Mouse (Mus musculus): ENCODE results near the gene Ifngr2. TPM values are rescaled to one million over a fixed set of nuclear protein-coding genes. Genes with fewer than 3 reads are reported as not detected.
"Not testable (repeated sequence)": the region's sequence is repeated elsewhere in the genome, so short reads cannot be mapped to it uniquely, and the experiment has no call there.

Gene Ifngr2
- total and polyA plus RNA-seq, 2 experiments = 7.3 to 8.2 TPM

DNA sequence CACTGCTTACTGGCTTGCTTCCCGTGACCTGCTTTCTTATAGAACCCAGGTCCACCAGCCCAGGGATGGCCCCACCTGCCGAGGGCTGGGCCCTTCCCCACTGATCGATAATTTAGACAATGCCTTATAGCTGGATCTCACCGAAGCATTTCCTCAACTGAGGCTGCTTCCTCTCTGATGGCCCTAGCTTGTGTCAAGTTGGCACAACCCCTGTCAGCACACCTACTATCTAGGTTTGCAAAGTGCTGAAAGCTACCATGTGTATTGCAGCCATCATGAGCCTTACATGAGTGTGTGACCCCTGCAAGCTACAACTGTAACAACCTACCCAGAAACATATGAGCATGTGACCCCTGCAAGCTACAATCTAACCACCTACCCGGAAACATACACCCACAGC lies 22.7 kb upstream of the Ifngr2 start:
- no peaks in the 10 kb centered on the region for H3K27me3 ChIP-seq (ENCODE audit: control insufficient read depth, insufficient read depth, low read length)
- H3K4me3 ChIP-seq (ENCODE audit: insufficient read depth, low read depth, low read length) = no peak overlapping the region
- H3K79me2 ChIP-seq (ENCODE audit: control insufficient read depth, insufficient read depth, low read length) = no peaks in the 10 kb centered on the region
- H3K4me1 ChIP-seq (ENCODE audit: control insufficient read depth, insufficient read depth, low read length) = peaks cover 2% of the 10 kb centered on the region; the same call in 1 of the 2 replicates
- no peak for DNase-seq (ENCODE audit: extremely low read depth, low read depth, low spot score)
- WGBS = 81% methylated on average over 5 of the region's 5 CpGs
- TF ChIP-seq CTCF (IDR thresholded peaks at IDR 0.05; ENCODE audit: low read depth, low read length) (no peak), POLR2A (IDR thresholded peaks at IDR 0.05; ENCODE audit: extremely low read depth, insufficient read depth, low read length) (no peak)
- H3K9ac ChIP-seq (ENCODE audit: low read depth, low read length) = no peak overlapping the region
- no peaks in the 10 kb centered on the region for H3K36me3 ChIP-seq (ENCODE audit: control insufficient read depth, insufficient read depth, low read length)
- no peak overlapping the region for H3K27ac ChIP-seq (replicated peaks; ENCODE audit: insufficient read depth, low read depth, low read length)

DNA sequence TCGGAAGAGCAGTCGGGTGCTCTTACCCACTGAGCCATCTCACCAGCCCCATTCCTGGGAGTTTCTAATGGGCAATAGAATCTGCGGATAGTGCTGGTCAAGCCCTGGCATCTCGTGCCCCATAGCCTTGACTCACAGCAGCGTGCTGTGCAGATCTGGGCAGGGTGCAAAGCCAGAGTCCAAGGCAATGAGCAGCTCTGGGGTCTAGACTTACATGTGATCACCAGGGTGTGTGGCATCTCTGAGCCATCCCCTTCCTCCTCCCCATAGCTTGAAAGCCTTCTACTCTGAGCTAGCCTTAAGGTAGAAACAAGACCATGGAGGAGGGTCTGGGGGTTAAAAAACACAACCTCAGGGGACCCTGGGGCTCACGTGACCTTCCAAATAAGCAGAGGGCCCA lies 20.6 kb upstream of the Ifngr2 start:
- no peaks in the 10 kb centered on the region for H3K36me3 ChIP-seq (ENCODE audit: control insufficient read depth, insufficient read depth, low read length)
- TF ChIP-seq POLR2A (IDR thresholded peaks at IDR 0.05; ENCODE audit: extremely low read depth, insufficient read depth, low read length) (no peak), CTCF (IDR thresholded peaks at IDR 0.05; ENCODE audit: low read depth, low read length) (no peak)
- no peak overlapping the region for H3K9ac ChIP-seq (ENCODE audit: low read depth, low read length)
- no peak for DNase-seq (ENCODE audit: extremely low read depth, low read depth, low spot score)
- WGBS = 96% methylated on average over 6 of the region's 6 CpGs
- no peaks in the 10 kb centered on the region for H3K79me2 ChIP-seq (ENCODE audit: control insufficient read depth, insufficient read depth, low read length)
- H3K27ac ChIP-seq (replicated peaks; ENCODE audit: insufficient read depth, low read depth, low read length) = no peak overlapping the region
- peaks cover 2% of the 10 kb centered on the region; the same call in 1 of the 2 replicates for H3K4me1 ChIP-seq (ENCODE audit: control insufficient read depth, insufficient read depth, low read length)
- no peak overlapping the region for H3K4me3 ChIP-seq (ENCODE audit: insufficient read depth, low read depth, low read length)
- H3K27me3 ChIP-seq (ENCODE audit: control insufficient read depth, insufficient read depth, low read length) = no peaks in the 10 kb centered on the region

DNA sequence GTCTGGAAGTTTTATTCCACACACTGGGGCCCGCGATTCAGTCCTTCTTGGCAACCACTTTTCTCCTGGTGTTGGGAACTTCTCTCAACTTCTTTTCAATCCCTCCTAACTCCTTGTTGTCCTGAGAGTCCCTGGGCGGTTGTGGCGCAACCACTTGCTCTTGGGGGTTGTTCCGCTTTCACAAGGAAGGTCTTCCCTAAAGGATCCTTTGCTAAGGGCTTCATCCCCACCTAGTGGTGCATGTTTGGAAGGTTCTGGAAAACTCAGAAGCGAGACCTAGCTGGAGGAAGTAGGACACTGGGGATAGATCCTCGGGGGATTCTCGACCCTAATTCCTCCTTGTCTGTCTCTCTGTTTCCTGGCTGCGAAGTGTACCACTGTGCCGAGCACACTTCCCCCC lies 19.8 kb upstream of the Ifngr2 start:
- DNase-seq (ENCODE audit: extremely low read depth, low read depth, low spot score) = peak; percentile 41
- 75% methylated on average over 10 of the region's 10 CpGs for WGBS
- no peak overlapping the region for H3K4me3 ChIP-seq (ENCODE audit: insufficient read depth, low read depth, low read length)
- H3K9ac ChIP-seq (ENCODE audit: low read depth, low read length) = no peak overlapping the region
- H3K36me3 ChIP-seq (ENCODE audit: control insufficient read depth, insufficient read depth, low read length) = no peaks in the 10 kb centered on the region
- no peaks in the 10 kb centered on the region for H3K79me2 ChIP-seq (ENCODE audit: control insufficient read depth, insufficient read depth, low read length)
- peaks cover 2% of the 10 kb centered on the region; the same call in 1 of the 2 replicates for H3K4me1 ChIP-seq (ENCODE audit: control insufficient read depth, insufficient read depth, low read length)
- no peak overlapping the region; the same call in 1 of the 2 replicates for H3K27ac ChIP-seq (replicated peaks; ENCODE audit: insufficient read depth, low read depth, low read length)
- TF ChIP-seq POLR2A (IDR thresholded peaks at IDR 0.05; ENCODE audit: extremely low read depth, insufficient read depth, low read length) (no peak), CTCF (IDR thresholded peaks at IDR 0.05; ENCODE audit: low read depth, low read length) (no peak)
- H3K27me3 ChIP-seq (ENCODE audit: control insufficient read depth, insufficient read depth, low read length) = no peaks in the 10 kb centered on the region

DNA sequence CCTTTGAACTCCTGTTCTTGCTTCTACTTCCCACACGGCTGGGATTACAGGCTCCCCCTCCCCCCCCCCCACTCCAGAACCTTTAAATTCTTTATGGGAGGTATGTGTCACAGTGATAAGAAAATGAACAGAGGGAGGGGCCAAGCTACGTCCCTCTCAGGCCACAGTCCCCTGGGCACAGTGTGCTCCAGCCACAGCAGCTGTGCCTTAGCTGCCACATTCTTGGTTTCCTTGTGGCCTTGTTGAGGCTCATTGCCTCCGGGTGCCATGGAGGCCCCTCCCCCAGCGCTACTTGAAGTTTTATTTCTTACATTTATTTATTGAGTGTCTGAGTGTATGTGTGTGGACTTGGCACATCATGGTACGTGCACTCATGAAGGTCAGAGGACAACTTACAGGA lies 19.4 kb upstream of the Ifngr2 start:
- H3K4me3 ChIP-seq (ENCODE audit: insufficient read depth, low read depth, low read length) = no peak overlapping the region
- no peaks in the 10 kb centered on the region for H3K36me3 ChIP-seq (ENCODE audit: control insufficient read depth, insufficient read depth, low read length)
- no peaks in the 10 kb centered on the region for H3K4me1 ChIP-seq (ENCODE audit: control insufficient read depth, insufficient read depth, low read length)
- WGBS = 68% methylated on average over 5 of the region's 5 CpGs
- H3K27me3 ChIP-seq (ENCODE audit: control insufficient read depth, insufficient read depth, low read length) = no peaks in the 10 kb centered on the region
- TF ChIP-seq CTCF (IDR thresholded peaks at IDR 0.05; ENCODE audit: low read depth, low read length) (no peak), POLR2A (IDR thresholded peaks at IDR 0.05; ENCODE audit: extremely low read depth, insufficient read depth, low read length) (no peak)
- H3K79me2 ChIP-seq (ENCODE audit: control insufficient read depth, insufficient read depth, low read length) = no peaks in the 10 kb centered on the region
- DNase-seq (ENCODE audit: extremely low read depth, low read depth, low spot score) = no peak
- no peak overlapping the region for H3K9ac ChIP-seq (ENCODE audit: low read depth, low read length)
- no peak overlapping the region for H3K27ac ChIP-seq (replicated peaks; ENCODE audit: insufficient read depth, low read depth, low read length)

DNA sequence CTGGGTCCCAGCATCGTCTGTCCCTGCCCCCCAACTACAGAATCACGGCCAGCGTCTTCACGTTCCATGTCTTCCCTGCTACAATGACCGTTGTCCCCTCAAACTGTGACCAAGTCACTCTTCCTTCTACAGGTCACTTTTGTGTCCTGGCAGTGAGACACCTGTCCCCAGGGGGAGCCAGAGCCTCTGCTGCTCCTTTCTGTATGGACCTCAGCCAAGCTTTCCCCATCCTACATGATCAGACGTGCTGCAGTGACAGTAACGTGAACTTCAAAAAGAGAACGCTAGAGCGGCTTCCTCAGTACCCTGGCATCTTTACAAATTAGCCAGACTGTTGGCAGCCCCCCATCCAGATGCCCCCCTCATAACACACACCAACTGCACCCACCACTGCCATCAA lies 18.3 kb upstream of the Ifngr2 start:
- no peaks in the 10 kb centered on the region for H3K36me3 ChIP-seq (ENCODE audit: control insufficient read depth, insufficient read depth, low read length)
- no peaks in the 10 kb centered on the region for H3K4me1 ChIP-seq (ENCODE audit: control insufficient read depth, insufficient read depth, low read length)
- no peak overlapping the region for H3K4me3 ChIP-seq (ENCODE audit: insufficient read depth, low read depth, low read length)
- TF ChIP-seq POLR2A (IDR thresholded peaks at IDR 0.05; ENCODE audit: extremely low read depth, insufficient read depth, low read length) (no peak), CTCF (IDR thresholded peaks at IDR 0.05; ENCODE audit: low read depth, low read length) (peak; percentile 13; the same call in 1 of the 2 replicates)
- WGBS = 83% methylated on average over 9 of the region's 9 CpGs
- DNase-seq (ENCODE audit: extremely low read depth, low read depth, low spot score) = no peak
- no peak overlapping the region for H3K27ac ChIP-seq (replicated peaks; ENCODE audit: insufficient read depth, low read depth, low read length)
- no peaks in the 10 kb centered on the region for H3K27me3 ChIP-seq (ENCODE audit: control insufficient read depth, insufficient read depth, low read length)
- H3K9ac ChIP-seq (ENCODE audit: low read depth, low read length) = no peak overlapping the region
- H3K79me2 ChIP-seq (ENCODE audit: control insufficient read depth, insufficient read depth, low read length) = no peaks in the 10 kb centered on the region

DNA sequence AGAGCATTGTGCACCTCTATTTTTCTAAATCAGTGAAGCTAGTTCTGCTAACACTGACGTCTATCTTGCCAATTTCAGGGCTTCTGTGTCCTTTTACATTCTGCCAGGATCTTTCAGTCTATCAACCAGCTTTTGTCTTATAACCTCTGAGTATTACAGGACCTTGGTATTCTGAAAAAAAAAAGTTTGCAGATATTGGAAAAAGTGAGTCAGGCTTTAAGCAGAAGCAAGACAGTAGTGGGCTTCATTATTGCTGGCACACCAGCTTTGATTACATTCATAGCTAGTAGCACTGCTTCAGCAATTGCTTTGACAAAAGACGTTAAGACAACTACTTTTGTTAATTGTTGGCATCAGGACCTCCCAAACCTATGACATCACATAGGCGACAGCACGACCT lies 16.0 kb upstream of the Ifngr2 start:
- not testable (repeated sequence) for H3K79me2 ChIP-seq (ENCODE audit: control insufficient read depth, insufficient read depth, low read length); H3K36me3 ChIP-seq (ENCODE audit: control insufficient read depth, insufficient read depth, low read length); H3K4me1 ChIP-seq (ENCODE audit: control insufficient read depth, insufficient read depth, low read length); DNase-seq (ENCODE audit: extremely low read depth, low read depth, low spot score); H3K4me3 ChIP-seq (ENCODE audit: insufficient read depth, low read depth, low read length); H3K27me3 ChIP-seq (ENCODE audit: control insufficient read depth, insufficient read depth, low read length); H3K27ac ChIP-seq (replicated peaks; ENCODE audit: insufficient read depth, low read depth, low read length); H3K9ac ChIP-seq (ENCODE audit: low read depth, low read length)
- 74% methylated on average over 4 of the region's 4 CpGs for WGBS

Data from liver, adult 2 months (tissue).